Mouse (Mus musculus): ENCODE measurements around the gene Slc25a42. TPM values are rescaled to one million over a fixed set of nuclear protein-coding genes. Genes with fewer than 3 reads are reported as not detected.

Slc25a42 gene
- total and polyA plus RNA-seq, 3 experiments, result 5.1 to 19.3 (median 12.1) TPM

DNA sequence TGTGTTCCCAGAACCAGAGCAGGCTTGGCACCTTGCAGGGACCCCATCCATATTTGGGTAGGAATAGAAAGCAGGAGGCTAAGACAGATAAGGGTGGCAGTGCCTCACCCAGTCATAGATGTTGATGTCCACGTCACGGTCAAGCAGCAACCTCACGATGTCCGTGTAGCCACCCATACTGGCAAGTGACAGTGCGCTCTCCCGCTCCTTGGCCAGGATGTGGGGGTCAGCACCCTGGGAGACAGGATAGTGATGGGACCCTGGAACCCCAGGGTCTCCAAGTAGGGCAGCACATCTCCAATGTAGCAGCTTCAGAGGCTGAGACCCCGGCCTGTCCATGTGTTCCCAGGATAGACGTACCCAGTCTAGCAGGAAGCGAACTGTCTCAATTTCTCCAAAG, 77.2 kb downstream of the Slc25a42 start:
- peaks cover 46% of the 10 kb centered on the region for H3K4me1 ChIP-seq (ENCODE audit: insufficient read depth, low read depth, low read length)
- no peak overlapping the region for H3K4me3 ChIP-seq (ENCODE audit: low read depth, low read length)
- DNase-seq (ENCODE audit: low spot score) (no peak), ATAC-seq (ENCODE audit: extremely low read depth, insufficient number of reproducible peaks, low FRiP score, poor library complexity, severe bottlenecking) (no peak)
- no peak for TF ChIP-seq CTCF (IDR thresholded peaks at IDR 0.05; ENCODE audit: low read depth, low read length)
- TF ChIP-seq GATA1 (IDR thresholded peaks at IDR 0.05; ENCODE audit: borderline replicate concordance, low read length), result no peak
- no peak for TF ChIP-seq TAL1 (conservative IDR thresholded peaks at IDR 0.05; ENCODE audit: low read depth, low read length)
- TF ChIP-seq GATA2 (IDR thresholded peaks at IDR 0.05; ENCODE audit: borderline replicate concordance, low read depth, low read length), result no peak
- no peak for TF ChIP-seq POLR2AphosphoS5 (IDR thresholded peaks at IDR 0.05; ENCODE audit: insufficient replicate concordance, low read depth, low read length)
- no peaks in the 10 kb centered on the region for H3K9me3 ChIP-seq (replicated peaks)
- no peaks in the 10 kb centered on the region for H3K27me3 ChIP-seq (ENCODE audit: insufficient read depth, low read length)
- peaks cover 54% of the 10 kb centered on the region for H3K36me3 ChIP-seq (replicated peaks)

Other genes starting within 250 kb of the Slc25a42 start
Only the 20 nearest of the 21 such genes appear.
- 99.3 and 101 TPM in 2 replicates for gene Gatad2a, start 215.9 kb downstream of the Slc25a42 start, total RNA-seq (2014; fragmentation: Nextera tagmentation)
- 44.4 and 52.2 TPM in 2 replicates for gene Gatad2a, start 215.9 kb downstream of the Slc25a42 start, total RNA-seq (2017)
- gene Gatad2a, start 215.9 kb downstream of the Slc25a42 start, polyA plus RNA-seq (2012), result 104 and 139 TPM in 2 replicates
- 49.6 and 53.2 TPM in 2 replicates for gene Mau2, start 169.6 kb downstream of the Slc25a42 start, total RNA-seq (2014; fragmentation: Nextera tagmentation)
- 35.4 and 37.8 TPM in 2 replicates for gene Mau2, start 169.6 kb downstream of the Slc25a42 start, total RNA-seq (2017)
- gene Mau2, start 169.6 kb downstream of the Slc25a42 start, polyA plus RNA-seq (2012), result 29.6 and 34.2 TPM in 2 replicates
- gene Sugp1, start 169.5 kb downstream of the Slc25a42 start, total RNA-seq (2014; fragmentation: Nextera tagmentation), result 17.9 and 43.3 TPM in 2 replicates
- 33.1 and 36.0 TPM in 2 replicates for gene Sugp1, start 169.5 kb downstream of the Slc25a42 start, total RNA-seq (2017)
- 44.9 and 52.9 TPM in 2 replicates for gene Sugp1, start 169.5 kb downstream of the Slc25a42 start, polyA plus RNA-seq (2012)
- gene Tm6sf2, start 139.4 kb downstream of the Slc25a42 start, total RNA-seq (2014; fragmentation: Nextera tagmentation), result not detected in 2 replicates
- 0.38 and 1.1 TPM in 2 replicates for gene Tm6sf2, start 139.4 kb downstream of the Slc25a42 start, total RNA-seq (2017)
- gene Tm6sf2, start 139.4 kb downstream of the Slc25a42 start, polyA plus RNA-seq (2012), result 0.07 and 0.23 TPM in 2 replicates
- not detected in 2 replicates for gene Hapln4, start 128.8 kb downstream of the Slc25a42 start, total RNA-seq (2014; fragmentation: Nextera tagmentation)
- gene Hapln4, start 128.8 kb downstream of the Slc25a42 start, total RNA-seq (2017), result 0.05 TPM in 1 of 2 replicates, not detected in the other
- not detected in 2 replicates for gene Hapln4, start 128.8 kb downstream of the Slc25a42 start, polyA plus RNA-seq (2012)
- gene Ncan, start 91.4 kb downstream of the Slc25a42 start, total RNA-seq (2014; fragmentation: Nextera tagmentation), result not detected in 2 replicates
- 0.05 TPM in 1 of 2 replicates, not detected in the other for gene Ncan, start 91.4 kb downstream of the Slc25a42 start, total RNA-seq (2017)
- not detected in 2 replicates for gene Ncan, start 91.4 kb downstream of the Slc25a42 start, polyA plus RNA-seq (2012)
- gene Nr2c2ap, start 81.0 kb downstream of the Slc25a42 start, total RNA-seq (2014; fragmentation: Nextera tagmentation), result 10.6 and 12.0 TPM in 2 replicates
- gene Nr2c2ap, start 81.0 kb downstream of the Slc25a42 start, total RNA-seq (2017), result 6.7 and 8.5 TPM in 2 replicates
- gene Nr2c2ap, start 81.0 kb downstream of the Slc25a42 start, polyA plus RNA-seq (2012), result 12.0 and 19.4 TPM in 2 replicates
- 11.9 and 12.6 TPM in 2 replicates for gene Rfxank, start 73.2 kb downstream of the Slc25a42 start, total RNA-seq (2014; fragmentation: Nextera tagmentation)
- gene Rfxank, start 73.2 kb downstream of the Slc25a42 start, total RNA-seq (2017), result 7.2 and 13.2 TPM in 2 replicates
- 4.9 and 6.0 TPM in 2 replicates for gene Rfxank, start 73.2 kb downstream of the Slc25a42 start, polyA plus RNA-seq (2012)
- 65.0 and 73.8 TPM in 2 replicates for gene Borcs8, start 72.8 kb downstream of the Slc25a42 start, total RNA-seq (2014; fragmentation: Nextera tagmentation)
- gene Borcs8, start 72.8 kb downstream of the Slc25a42 start, total RNA-seq (2017), result 82.4 and 114 TPM in 2 replicates
- 24.7 and 42.9 TPM in 2 replicates for gene Borcs8, start 72.8 kb downstream of the Slc25a42 start, polyA plus RNA-seq (2012)
- gene Mef2b, start 72.6 kb downstream of the Slc25a42 start, total RNA-seq (2014; fragmentation: Nextera tagmentation), result 2.1 and 4.4 TPM in 2 replicates
- 0.17 and 0.55 TPM in 2 replicates for gene Mef2b, start 72.6 kb downstream of the Slc25a42 start, total RNA-seq (2017)
- gene Mef2b, start 72.6 kb downstream of the Slc25a42 start, polyA plus RNA-seq (2012), result 2.3 and 3.1 TPM in 2 replicates
- gene Tmem161a, start 39.9 kb downstream of the Slc25a42 start, total RNA-seq (2014; fragmentation: Nextera tagmentation), result 15.3 and 22.0 TPM in 2 replicates
- gene Tmem161a, start 39.9 kb downstream of the Slc25a42 start, total RNA-seq (2017), result 15.8 and 22.0 TPM in 2 replicates
- 119 and 145 TPM in 2 replicates for gene Tmem161a, start 39.9 kb downstream of the Slc25a42 start, polyA plus RNA-seq (2012)
- gene Sugp2, start 21.9 kb upstream of the Slc25a42 start, total RNA-seq (2014; fragmentation: Nextera tagmentation), result 16.5 and 32.5 TPM in 2 replicates
- 22.7 and 27.8 TPM in 2 replicates for gene Sugp2, start 21.9 kb upstream of the Slc25a42 start, total RNA-seq (2017)
- 26.5 and 30.9 TPM in 2 replicates for gene Sugp2, start 21.9 kb upstream of the Slc25a42 start, polyA plus RNA-seq (2012)
- gene Armc6, start 22.2 kb upstream of the Slc25a42 start, total RNA-seq (2014; fragmentation: Nextera tagmentation), result 7.7 and 9.3 TPM in 2 replicates
- 12.5 and 13.9 TPM in 2 replicates for gene Armc6, start 22.2 kb upstream of the Slc25a42 start, total RNA-seq (2017)
- 13.7 and 15.2 TPM in 2 replicates for gene Armc6, start 22.2 kb upstream of the Slc25a42 start, polyA plus RNA-seq (2012)
- gene Homer3, start 70.5 kb upstream of the Slc25a42 start, total RNA-seq (2014; fragmentation: Nextera tagmentation), result 1.6 and 3.8 TPM in 2 replicates
- 6.0 and 6.7 TPM in 2 replicates for gene Homer3, start 70.5 kb upstream of the Slc25a42 start, total RNA-seq (2017)
- gene Homer3, start 70.5 kb upstream of the Slc25a42 start, polyA plus RNA-seq (2012), result 12.0 and 14.8 TPM in 2 replicates
- 41.3 and 43.8 TPM in 2 replicates for gene Ddx49, start 90.2 kb upstream of the Slc25a42 start, total RNA-seq (2014; fragmentation: Nextera tagmentation)
- 88.3 and 114 TPM in 2 replicates for gene Ddx49, start 90.2 kb upstream of the Slc25a42 start, total RNA-seq (2017)
- 55.1 and 56.2 TPM in 2 replicates for gene Ddx49, start 90.2 kb upstream of the Slc25a42 start, polyA plus RNA-seq (2012)
- gene Cope, start 90.2 kb upstream of the Slc25a42 start, total RNA-seq (2014; fragmentation: Nextera tagmentation), result 147 and 152 TPM in 2 replicates
- 78.3 and 96.7 TPM in 2 replicates for gene Cope, start 90.2 kb upstream of the Slc25a42 start, total RNA-seq (2017)
- gene Cope, start 90.2 kb upstream of the Slc25a42 start, polyA plus RNA-seq (2012), result 346 and 358 TPM in 2 replicates
- not detected in 2 replicates for gene Cers1, start 103.5 kb upstream of the Slc25a42 start, total RNA-seq (2014; fragmentation: Nextera tagmentation)
- gene Cers1, start 103.5 kb upstream of the Slc25a42 start, total RNA-seq (2017), result 0.38 TPM in 1 of 2 replicates, not detected in the other
- not detected in 2 replicates for gene Cers1, start 103.5 kb upstream of the Slc25a42 start, polyA plus RNA-seq (2012)
- gene Gdf1, start 117.5 kb upstream of the Slc25a42 start, total RNA-seq (2014; fragmentation: Nextera tagmentation), result not detected in 2 replicates
- not detected in 2 replicates for gene Gdf1, start 117.5 kb upstream of the Slc25a42 start, total RNA-seq (2017)
- gene Gdf1, start 117.5 kb upstream of the Slc25a42 start, polyA plus RNA-seq (2012), result 0.04 TPM in 1 of 2 replicates, not detected in the other
- gene Upf1, start 141.0 kb upstream of the Slc25a42 start, total RNA-seq (2014; fragmentation: Nextera tagmentation), result 43.6 and 46.0 TPM in 2 replicates
- 22.9 and 27.5 TPM in 2 replicates for gene Upf1, start 141.0 kb upstream of the Slc25a42 start, total RNA-seq (2017)
- gene Upf1, start 141.0 kb upstream of the Slc25a42 start, polyA plus RNA-seq (2012), result 155 and 156 TPM in 2 replicates
- not detected in 2 replicates for gene Comp, start 161.3 kb upstream of the Slc25a42 start, total RNA-seq (2014; fragmentation: Nextera tagmentation)
- 0.06 TPM in 1 of 2 replicates, not detected in the other for gene Comp, start 161.3 kb upstream of the Slc25a42 start, total RNA-seq (2017)
- gene Comp, start 161.3 kb upstream of the Slc25a42 start, polyA plus RNA-seq (2012), result 0.14 and 0.15 TPM in 2 replicates